9 mouse cellular contexts compared by ENCODE assay signal in genomic region chr9:108196920-108197677, GRCm38 (mm10). TPM values are rescaled to one million over a fixed set of nuclear protein-coding genes. Genes with fewer than 3 reads are reported as not detected.
DNase-seq lines count a peak whose midpoint lies in the region; ATAC-seq and TF ChIP-seq lines count a peak whose summit lies in the region.
"Had no signal": no experiment of that assay in that cellular context is flagged by ENCODE, and none has a peak within 500 bp of the region (broad histone marks: within the 10 kb centered on the region; RNA-seq: fewer than 3 reads in every experiment).

No protein-coding gene starts in this region.

- no peaks in the 10 kb centered on the region for H3K36me3 ChIP-seq in heart, embryonic 13.5 days
- H3K36me3 ChIP-seq in embryonic facial prominence, embryonic 12.5 days: no peaks in the 10 kb centered on the region
- no peaks in the 10 kb centered on the region for H3K36me3 ChIP-seq in hindbrain, embryonic 16.5 days (ENCODE audit: control insufficient read depth, insufficient read depth, low read length)
- no peaks in the 10 kb centered on the region for H3K36me3 ChIP-seq in midbrain, embryonic 15.5 days (replicated peaks)
- no peaks in the 10 kb centered on the region for H3K36me3 ChIP-seq in thymus, adult 2 months (ENCODE audit: control insufficient read depth, insufficient read depth, low read length)
- H3K36me3 ChIP-seq: G1E had no signal

- TF ChIP-seq POLR2A in thymus, adult 2 months (IDR thresholded peaks at IDR 0.05; ENCODE audit: control insufficient read depth, extremely low read depth, insufficient read depth, low read length, poor library complexity): no peak

- H3K4me1 ChIP-seq in heart, embryonic 13.5 days: peaks cover 20% of the 10 kb centered on the region
- H3K4me1 ChIP-seq in embryonic facial prominence, embryonic 12.5 days: peaks cover 12% of the 10 kb centered on the region; the same call in 1 of the 2 replicates
- H3K4me1 ChIP-seq in hindbrain, embryonic 16.5 days (ENCODE audit: control insufficient read depth, insufficient read depth, low read depth, low read length): no peaks in the 10 kb centered on the region; the same call in none of the 2 replicates
- H3K4me1 ChIP-seq in midbrain, embryonic 15.5 days: peaks cover 18% of the 10 kb centered on the region
- peaks cover 5% of the 10 kb centered on the region for H3K4me1 ChIP-seq in thymus, adult 2 months (replicated peaks; ENCODE audit: control insufficient read depth, insufficient read depth, low read length)

- H3K27ac ChIP-seq in heart, embryonic 13.5 days (replicated peaks): no peak overlapping the region
- H3K27ac ChIP-seq in embryonic facial prominence, embryonic 12.5 days: 0 out of 2 replicates have a peak overlapping the region, but pooled peaks have one; percentile 23
- no peak overlapping the region for H3K27ac ChIP-seq in hindbrain, embryonic 16.5 days (ENCODE audit: low read depth, low read length)
- peak overlapping the region; percentile 48; the same call in 1 of the 2 replicates for H3K27ac ChIP-seq in midbrain, embryonic 15.5 days
- H3K27ac ChIP-seq in thymus, adult 2 months (ENCODE audit: control insufficient read depth, insufficient read depth, low read length): no peak overlapping the region

- no peak for TF ChIP-seq CTCF in thymus, adult 2 months (IDR thresholded peaks at IDR 0.05; ENCODE audit: borderline replicate concordance, control insufficient read depth, extremely low read depth, insufficient read depth, low read length, poor library complexity)

- peak overlapping the region; percentile 21 for H3K9ac ChIP-seq in heart, embryonic 13.5 days
- no peak overlapping the region for H3K9ac ChIP-seq in embryonic facial prominence, embryonic 12.5 days
- H3K9ac ChIP-seq in hindbrain, embryonic 16.5 days (ENCODE audit: low read depth, low read length): no peak overlapping the region; the same call in 1 of the 2 replicates
- no peak overlapping the region for H3K9ac ChIP-seq in midbrain, embryonic 15.5 days

- H3K4me3 ChIP-seq in heart, embryonic 13.5 days: peak overlapping the region; percentile 8
- 0 out of 2 replicates have a peak overlapping the region, but pooled peaks have one; percentile 4 for H3K4me3 ChIP-seq in embryonic facial prominence, embryonic 12.5 days
- H3K4me3 ChIP-seq in hindbrain, embryonic 16.5 days (ENCODE audit: low read length): no peak overlapping the region
- no peak overlapping the region for H3K4me3 ChIP-seq in midbrain, embryonic 15.5 days
- no peak overlapping the region for H3K4me3 ChIP-seq in thymus, adult 2 months (ENCODE audit: control insufficient read depth, insufficient read depth, low read length)

- peaks cover 8% of the 10 kb centered on the region for H3K27me3 ChIP-seq in heart, embryonic 13.5 days (replicated peaks)
- 0 out of 2 replicates have a peak, but pooled peaks cover 3% of the 10 kb centered on the region for H3K27me3 ChIP-seq in embryonic facial prominence, embryonic 12.5 days
- H3K27me3 ChIP-seq in hindbrain, embryonic 16.5 days (replicated peaks; ENCODE audit: control insufficient read depth, insufficient read depth, low read length): no peaks in the 10 kb centered on the region
- H3K27me3 ChIP-seq in midbrain, embryonic 15.5 days (replicated peaks): no peaks in the 10 kb centered on the region
- no peaks in the 10 kb centered on the region for H3K27me3 ChIP-seq in thymus, adult 2 months (ENCODE audit: control insufficient read depth, insufficient read depth, low read length)

- H3K9me3 ChIP-seq in heart, embryonic 13.5 days: no peaks in the 10 kb centered on the region
- H3K9me3 ChIP-seq in embryonic facial prominence, embryonic 12.5 days: no peaks in the 10 kb centered on the region
- no peaks in the 10 kb centered on the region for H3K9me3 ChIP-seq in hindbrain, embryonic 16.5 days (ENCODE audit: control insufficient read depth, low read length)
- no peaks in the 10 kb centered on the region for H3K9me3 ChIP-seq in midbrain, embryonic 15.5 days
- H3K9me3 ChIP-seq: G1E had no signal

- H3K4me2 ChIP-seq in heart, embryonic 13.5 days: peak overlapping the region; percentile 50
- H3K4me2 ChIP-seq in embryonic facial prominence, embryonic 12.5 days (replicated peaks): peak overlapping the region; percentile 31
- peak overlapping the region; percentile 22; the same call in 1 of the 2 replicates for H3K4me2 ChIP-seq in hindbrain, embryonic 16.5 days (ENCODE audit: low read length)
- peak overlapping the region; percentile 18; the same call in 1 of the 2 replicates for H3K4me2 ChIP-seq in midbrain, embryonic 15.5 days

- WGBS in heart, embryonic 13.5 days: 30% methylated on average over 24 of the region's 24 CpGs
- WGBS in embryonic facial prominence, embryonic 12.5 days: 24% methylated on average over 24 of the region's 24 CpGs
- 24% methylated on average over 24 of the region's 24 CpGs for WGBS in hindbrain, embryonic 16.5 days
- 29% methylated on average over 24 of the region's 24 CpGs for WGBS in midbrain, embryonic 15.5 days
- WGBS in thymus, adult 2 months: 58% methylated on average over 24 of the region's 24 CpGs

- DNase-seq in heart, adult 9 months (ENCODE audit: low spot score in 2 of 2): no peak
- no peak for DNase-seq in gastrocnemius, postnatal 10 days
- DNase-seq in thymus, adult 2 months: no peak

- ATAC-seq in heart, embryonic 13.5 days (ENCODE audit: extremely low read depth, insufficient number of reproducible peaks, low FRiP score, low TSS enrichment): no peak
- ATAC-seq in embryonic facial prominence, embryonic 12.5 days (ENCODE audit: insufficient number of reproducible peaks, insufficient read depth, low FRiP score, low TSS enrichment): no peak
- no peak for ATAC-seq in hindbrain, embryonic 16.5 days
- no peak for ATAC-seq in midbrain, embryonic 15.5 days (replicated peaks)
- no peak for ATAC-seq in monocyte, adult 5-6 weeks (replicated peaks; ENCODE audit: insufficient number of reproducible peaks, low FRiP score, low TSS enrichment, poor library complexity, severe bottlenecking)

RNA-seq across cellular contexts. Expression of gene Bsn, which starts 6.9 kb away (rescaled TPM):
- polyA plus RNA-seq in heart, embryonic 13.5 days (2015; fragmentation: Nextera tagmentation; extraction: Ambion mirVana): 0.32 and 0.36 TPM in 2 replicates
- polyA plus RNA-seq in embryonic facial prominence, embryonic 12.5 days (2016; fragmentation: Nextera tagmentation; extraction: Ambion mirVana): 1.1 and 1.5 TPM in 2 replicates
- 8.7 and 9.5 TPM in 2 replicates for polyA plus RNA-seq in hindbrain, embryonic 16.5 days (2015; fragmentation: Nextera tagmentation; extraction: Ambion mirVana)
- 11.1 TPM in 2 replicates for polyA plus RNA-seq in midbrain, embryonic 15.5 days (2015; fragmentation: Nextera tagmentation; extraction: Ambion mirVana)
- total RNA-seq in monocyte, adult 5-6 weeks (2017): under 0.01 to 1.2 TPM in 2 of 3 replicates, not detected in the other
- under 1 TPM; 0.47 to 0.54 TPM for total RNA-seq in gastrocnemius, postnatal 10 days (2021)
- polyA plus RNA-seq in thymus, adult 2 months (2012; rRNA removed): 2.6 and 4.3 TPM in 2 replicates

Comparison
In these comparisons a context has a peak if more than half of its experiments do, and no peak if none do; other contexts are left out.
1. H3K27ac ChIP-seq: peak in embryonic facial prominence, embryonic 12.5 days (single experiment) and midbrain, embryonic 15.5 days (single experiment); none in heart, embryonic 13.5 days (single experiment), hindbrain, embryonic 16.5 days (single experiment) and thymus, adult 2 months (single experiment).
2. H3K4me3 ChIP-seq: peak in heart, embryonic 13.5 days (single experiment) and embryonic facial prominence, embryonic 12.5 days (single experiment); none in hindbrain, embryonic 16.5 days (single experiment), midbrain, embryonic 15.5 days (single experiment) and thymus, adult 2 months (single experiment).
3. Peak in every context shown above with its lines, with median percentiles within 50 percentile points of each other: H3K4me2 ChIP-seq.